Mouse (Mus musculus) midbrain, embryonic 12.5 days (tissue): ENCODE results near the gene Hrc. TPM values are rescaled to one million over a fixed set of nuclear protein-coding genes. Genes with fewer than 3 reads are reported as not detected.

Experiments
- ATAC-seq: fragments of 200-750 bp; cut with Nextera tagmentation; 2 replicates; pipeline ENCODE4 v1.8.0; 2017; ENCODE audit warnings: low read depth, moderate TSS enrichment, moderate library complexity; ENCODE audit not compliant: low FRiP score
- H3K27ac ChIP-seq: fragments of 300-500 bp; sonication (generic); replicated peaks from 2 replicates; pipeline ENCODE4 v1.5.1; 2016; ENCODE audit warnings: mild to moderate bottlenecking
- H3K27me3 ChIP-seq: fragments of 300-500 bp; sonication (generic); 2 replicates; pipeline ENCODE4 v1.6.1; 2016; ENCODE audit warnings: mild to moderate bottlenecking
- H3K36me3 ChIP-seq: fragments of 300-500 bp; sonication (generic); 2 replicates; pipeline ENCODE4 v1.6.1; 2016
- H3K4me1 ChIP-seq: fragments of 300-500 bp; sonication (generic); 2 replicates; pipeline ENCODE4 v1.6.1; 2016
- H3K4me2 ChIP-seq: fragments of 300-500 bp; sonication (generic); replicated peaks from 2 replicates; pipeline ENCODE4 v1.6.1; 2016; ENCODE audit warnings: mild to moderate bottlenecking, moderate library complexity
- H3K4me3 ChIP-seq: fragments of 300-500 bp; sonication (generic); 2 replicates; pipeline ENCODE4 v1.5.1; 2016; ENCODE audit warnings: mild to moderate bottlenecking
- H3K9ac ChIP-seq: fragments of 300-500 bp; sonication (generic); replicated peaks from 2 replicates; pipeline ENCODE4 v1.6.1; 2016; ENCODE audit warnings: mild to moderate bottlenecking, moderate library complexity
- H3K9me3 ChIP-seq: fragments of 300-500 bp; sonication (generic); 2 replicates; pipeline ENCODE4 v1.6.1; 2016; ENCODE audit warnings: mild to moderate bottlenecking
- WGBS: fragments of 180-500 bp; shearing (Covaris S2); methylation state at CpG from one replicate; pipeline ENCODE4 v1.1.7; 2016; 5-methylcytosine and 5-hydroxymethylcytosine counted together
- polyA plus RNA-seq: library from polyadenylated mRNA; unstranded; fragments of >200 nt; fragmentation: Nextera tagmentation; extraction: Ambion mirVana; gene quantifications from 2 replicates; pipeline ENCODE4 v1.2.1, GENCODE M21; 2016

Gene Hrc
- polyA plus RNA-seq, 1 experiment from 2014 or later, result 0.24 TPM

DNA sequence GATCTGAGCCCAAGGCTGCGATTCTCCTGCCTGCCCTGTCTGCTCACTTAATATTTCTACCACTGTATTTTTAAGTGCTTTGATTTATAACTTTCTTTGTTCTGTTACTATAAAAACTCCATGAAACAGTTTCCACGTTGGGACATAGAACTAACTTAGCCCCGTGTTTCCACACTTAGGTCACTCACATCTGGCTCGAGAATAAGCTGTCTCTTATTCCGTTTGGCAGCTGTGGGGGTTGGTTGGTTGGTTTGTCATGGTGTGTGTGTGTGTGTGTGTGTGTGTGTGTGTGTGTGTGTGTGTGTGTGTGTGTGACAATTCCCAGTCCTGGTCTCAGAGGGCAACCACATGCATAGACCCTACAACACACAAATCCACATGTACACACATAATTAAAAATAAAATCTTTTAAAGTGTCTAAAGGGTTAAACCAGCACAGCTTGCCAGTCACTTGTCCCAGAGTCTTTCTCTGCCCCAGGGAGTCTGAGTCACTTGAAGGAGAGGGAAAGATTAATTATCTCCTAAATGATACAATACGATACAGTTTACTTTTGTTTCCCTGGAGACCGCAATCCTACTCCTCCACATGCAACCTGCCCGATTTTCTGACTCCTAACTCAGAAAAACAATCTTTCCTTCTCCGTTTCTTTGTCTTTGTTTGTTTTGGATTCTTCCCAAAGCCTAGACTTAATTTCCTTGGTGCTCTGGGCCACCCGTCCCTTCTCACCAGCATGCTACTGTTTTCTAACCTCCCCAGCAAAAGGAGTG, 22.2 kb upstream of the Hrc start:
- WGBS, result 37% methylated on average over 10 of the region's 10 CpGs
- Histone ChIP-seq H3K9ac (no peak overlapping the region), H3K36me3 (no peaks in the 10 kb centered on the region), H3K27ac (no peak overlapping the region), H3K9me3 (no peaks in the 10 kb centered on the region), H3K4me1 (peaks cover 17% of the 10 kb centered on the region; the same call in 1 of the 2 replicates), H3K4me2 (no peak overlapping the region), H3K27me3 (no peaks in the 10 kb centered on the region; the same call in 1 of the 2 replicates), H3K4me3 (no peak overlapping the region)
- ATAC-seq, result no peak

DNA sequence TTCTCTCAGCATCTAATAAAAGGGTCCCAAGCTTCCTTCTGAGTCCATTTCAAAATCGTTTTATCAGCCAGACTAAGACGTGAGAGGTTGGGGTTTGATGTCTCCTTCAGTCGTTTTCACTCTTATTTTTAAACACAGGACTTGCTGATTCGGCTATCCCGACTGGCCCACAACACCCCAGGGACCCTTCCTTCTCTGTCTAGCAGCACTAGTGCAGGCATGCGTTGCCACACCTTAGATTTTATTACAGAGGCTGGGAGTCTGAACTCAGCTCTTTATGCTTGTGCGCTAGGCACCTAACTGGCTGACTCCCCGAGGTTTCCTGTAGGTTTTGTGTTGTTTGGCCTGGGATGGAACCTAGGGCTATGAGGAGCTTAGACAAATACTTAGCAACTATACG, 21.6 kb upstream of the Hrc start:
- Histone ChIP-seq H3K9ac (no peak overlapping the region), H3K36me3 (no peaks in the 10 kb centered on the region), H3K9me3 (no peaks in the 10 kb centered on the region), H3K4me2 (no peak overlapping the region), H3K4me3 (no peak overlapping the region), H3K4me1 (peaks cover 17% of the 10 kb centered on the region; the same call in 1 of the 2 replicates), H3K27ac (no peak overlapping the region), H3K27me3 (no peaks in the 10 kb centered on the region)
- ATAC-seq, result no peak
- 48% methylated on average over 9 of the region's 9 CpGs for WGBS

DNA sequence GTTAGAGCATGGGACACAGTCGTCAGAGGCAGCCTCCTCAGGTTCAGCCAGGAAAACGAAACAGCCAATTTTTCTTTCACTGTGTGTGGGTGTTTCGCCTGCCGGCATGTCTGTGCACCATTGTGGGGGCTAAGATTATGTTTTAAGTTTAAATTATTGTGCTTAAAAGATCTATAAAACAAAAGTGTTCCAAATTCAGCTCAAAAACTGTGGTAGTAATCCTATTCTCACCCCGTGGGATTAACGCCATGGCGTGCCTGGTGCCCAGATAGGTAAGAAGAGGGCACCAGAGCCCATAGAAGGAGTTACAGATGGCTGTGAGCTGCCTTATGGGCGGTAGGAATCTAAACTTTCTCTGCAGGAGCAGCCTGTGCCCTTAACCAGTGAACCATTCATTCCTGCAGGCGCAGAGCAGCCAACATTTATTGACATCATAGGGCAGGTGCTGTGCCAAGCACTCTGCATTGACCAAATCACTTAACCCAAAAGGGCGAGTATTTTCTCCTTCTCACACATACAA, 19.8 kb upstream of the Hrc start:
- ATAC-seq, result no peak
- Histone ChIP-seq H3K9ac (no peak overlapping the region), H3K9me3 (no peaks in the 10 kb centered on the region), H3K4me2 (no peak overlapping the region), H3K27ac (no peak overlapping the region), H3K4me1 (peaks cover 12% of the 10 kb centered on the region; the same call in 1 of the 2 replicates), H3K36me3 (no peaks in the 10 kb centered on the region), H3K27me3 (no peaks in the 10 kb centered on the region), H3K4me3 (no peak overlapping the region)
- 86% methylated on average over 10 of the region's 10 CpGs for WGBS

GRCm38 (mm10) chr7:45316536-45316935, 18.6 kb upstream of the Hrc start:
- Histone ChIP-seq H3K4me1 (peaks cover 12% of the 10 kb centered on the region; the same call in 1 of the 2 replicates), H3K36me3 (no peaks in the 10 kb centered on the region), H3K9ac (no peak overlapping the region), H3K27me3 (no peaks in the 10 kb centered on the region), H3K27ac (no peak overlapping the region), H3K9me3 (no peaks in the 10 kb centered on the region), H3K4me3 (no peak overlapping the region), H3K4me2 (no peak overlapping the region)
- no peak for ATAC-seq
- 91% methylated on average over 14 of the region's 14 CpGs for WGBS

DNA sequence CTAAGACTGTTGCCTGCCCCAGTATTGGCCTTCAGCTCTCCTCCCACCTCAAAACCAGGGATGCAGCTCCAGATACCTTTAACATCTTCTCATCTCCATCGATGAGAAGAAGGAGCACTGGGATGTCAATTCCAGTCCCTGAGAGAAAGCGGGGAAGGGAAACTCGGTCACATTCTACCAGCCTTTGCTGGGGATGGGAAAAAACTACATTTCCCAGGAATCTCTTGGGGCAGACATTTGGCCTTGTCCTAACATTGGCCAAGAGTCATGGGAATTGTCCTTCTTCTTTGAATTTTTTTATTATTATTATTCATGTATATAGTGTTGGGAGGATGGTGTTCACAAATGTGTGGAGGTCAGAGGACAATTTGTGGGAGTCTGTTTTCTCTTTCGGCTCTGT, 12.8 kb upstream of the Hrc start:
- Histone ChIP-seq H3K4me3 (no peak overlapping the region), H3K4me2 (no peak overlapping the region), H3K27me3 (no peaks in the 10 kb centered on the region), H3K36me3 (0 out of 2 replicates have a peak, but pooled peaks cover 4% of the 10 kb centered on the region), H3K9ac (no peak overlapping the region), H3K9me3 (no peaks in the 10 kb centered on the region), H3K27ac (no peak overlapping the region), H3K4me1 (no peaks in the 10 kb centered on the region)
- ATAC-seq, result no peak
- WGBS, result 84% methylated on average over 4 of the region's 4 CpGs

GRCm38 (mm10) chr7:45323069-45323468, 12.0 kb upstream of the Hrc start:
- no peaks in the 10 kb centered on the region for H3K9me3 ChIP-seq
- no peak overlapping the region for H3K4me2 ChIP-seq
- no peak overlapping the region for H3K9ac ChIP-seq
- no peak overlapping the region for H3K27ac ChIP-seq
- H3K36me3 ChIP-seq, result 0 out of 2 replicates have a peak, but pooled peaks cover 4% of the 10 kb centered on the region
- H3K4me1 ChIP-seq, result no peaks in the 10 kb centered on the region
- H3K27me3 ChIP-seq, result no peaks in the 10 kb centered on the region
- ATAC-seq, result no peak
- 94% methylated on average over 5 of the region's 5 CpGs for WGBS
- H3K4me3 ChIP-seq, result no peak overlapping the region

DNA sequence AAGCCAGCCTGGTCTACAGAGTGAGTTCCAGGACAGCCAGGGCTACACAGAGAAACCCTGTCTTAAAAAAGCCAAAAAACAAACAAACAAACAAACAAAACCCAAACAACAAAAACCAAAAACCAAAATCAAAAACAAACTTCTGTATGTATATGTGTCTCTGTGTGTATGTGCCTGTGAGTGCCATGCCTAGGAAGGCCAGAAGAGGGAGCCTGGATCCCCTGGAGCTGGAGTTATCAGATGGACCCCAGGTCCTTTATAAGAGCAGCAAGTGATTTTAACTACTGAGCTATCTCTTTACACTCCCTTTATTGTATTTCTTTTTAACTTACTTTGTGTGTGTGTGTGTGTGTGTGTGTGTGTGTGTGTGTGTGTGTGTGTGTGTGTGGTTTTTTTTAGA, 9.3 kb upstream of the Hrc start:
- Histone ChIP-seq H3K36me3 (0 out of 2 replicates have a peak, but pooled peaks cover 4% of the 10 kb centered on the region), H3K27ac (no peak overlapping the region), H3K4me2 (no peak overlapping the region), H3K9ac (no peak overlapping the region), H3K4me1 (no peaks in the 10 kb centered on the region), H3K4me3 (no peak overlapping the region), H3K9me3 (no peaks in the 10 kb centered on the region), H3K27me3 (no peaks in the 10 kb centered on the region)
- no peak for ATAC-seq

DNA sequence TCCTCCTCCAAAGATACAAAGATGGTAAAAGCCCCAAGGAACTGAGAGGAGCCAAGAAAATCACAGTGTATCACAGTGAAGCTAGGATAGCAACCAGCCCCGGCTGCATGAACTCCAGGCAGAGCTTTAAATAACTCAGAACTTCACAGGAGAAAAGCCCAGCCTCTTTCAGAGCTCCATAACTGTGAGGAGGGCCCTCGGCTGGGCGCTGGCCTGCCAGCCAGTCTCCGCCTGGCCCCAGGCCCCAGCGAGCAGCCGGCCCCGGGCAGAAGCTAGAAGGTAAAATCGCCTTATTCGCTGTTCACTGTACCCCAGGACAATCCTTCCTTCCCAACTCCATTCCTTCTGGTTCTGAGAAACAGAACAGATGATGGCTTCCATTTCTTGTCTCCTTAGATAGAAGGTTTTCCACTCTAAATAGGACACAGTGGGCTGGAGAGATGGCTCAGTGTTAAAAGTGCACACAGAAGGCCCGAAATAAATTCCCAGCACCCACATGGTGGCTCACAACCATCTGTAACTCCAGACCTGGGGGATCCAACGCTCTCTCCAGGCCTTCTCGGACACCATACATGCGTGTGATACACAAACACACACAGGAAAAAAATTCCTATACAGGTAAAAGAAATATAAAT, 6.1 kb upstream of the Hrc start:
- Histone ChIP-seq H3K4me1 (peaks cover 18% of the 10 kb centered on the region), H3K4me2 (no peak overlapping the region), H3K9me3 (no peaks in the 10 kb centered on the region), H3K27me3 (peaks cover 13% of the 10 kb centered on the region), H3K9ac (no peak overlapping the region), H3K27ac (no peak overlapping the region), H3K36me3 (0 out of 2 replicates have a peak, but pooled peaks cover 4% of the 10 kb centered on the region), H3K4me3 (no peak overlapping the region)
- no peak for ATAC-seq
- 81% methylated on average over 13 of the region's 13 CpGs for WGBS

DNA sequence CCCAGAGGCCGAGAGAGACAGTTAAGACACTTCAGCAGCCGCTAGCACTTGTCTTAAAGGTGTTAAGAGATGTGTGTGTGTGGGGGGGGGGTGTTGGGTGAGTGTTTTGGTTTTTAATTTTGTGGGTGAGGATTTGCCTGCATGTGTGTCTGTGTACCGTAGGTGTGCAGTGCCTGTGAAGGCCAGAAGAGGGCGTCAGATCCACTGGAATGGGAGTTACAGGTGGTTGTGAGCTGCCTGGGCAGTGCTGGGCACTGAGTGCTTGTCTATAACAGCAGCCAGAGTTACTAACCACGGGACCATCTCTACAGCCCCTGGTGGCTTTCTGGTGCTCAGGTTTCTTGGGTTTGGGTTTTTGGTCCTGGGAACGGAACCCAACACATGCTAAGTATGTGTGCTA, 3.6 kb upstream of the Hrc start:
- H3K9me3 ChIP-seq, result no peaks in the 10 kb centered on the region
- H3K27ac ChIP-seq, result no peak overlapping the region
- H3K4me2 ChIP-seq, result no peak overlapping the region
- no peak for ATAC-seq
- WGBS, result 84% methylated on average over 6 of the region's 6 CpGs
- H3K4me3 ChIP-seq, result no peak overlapping the region
- H3K9ac ChIP-seq, result no peak overlapping the region
- peaks cover 29% of the 10 kb centered on the region for H3K4me1 ChIP-seq
- no peaks in the 10 kb centered on the region for H3K36me3 ChIP-seq
- H3K27me3 ChIP-seq, result peaks cover 36% of the 10 kb centered on the region

DNA sequence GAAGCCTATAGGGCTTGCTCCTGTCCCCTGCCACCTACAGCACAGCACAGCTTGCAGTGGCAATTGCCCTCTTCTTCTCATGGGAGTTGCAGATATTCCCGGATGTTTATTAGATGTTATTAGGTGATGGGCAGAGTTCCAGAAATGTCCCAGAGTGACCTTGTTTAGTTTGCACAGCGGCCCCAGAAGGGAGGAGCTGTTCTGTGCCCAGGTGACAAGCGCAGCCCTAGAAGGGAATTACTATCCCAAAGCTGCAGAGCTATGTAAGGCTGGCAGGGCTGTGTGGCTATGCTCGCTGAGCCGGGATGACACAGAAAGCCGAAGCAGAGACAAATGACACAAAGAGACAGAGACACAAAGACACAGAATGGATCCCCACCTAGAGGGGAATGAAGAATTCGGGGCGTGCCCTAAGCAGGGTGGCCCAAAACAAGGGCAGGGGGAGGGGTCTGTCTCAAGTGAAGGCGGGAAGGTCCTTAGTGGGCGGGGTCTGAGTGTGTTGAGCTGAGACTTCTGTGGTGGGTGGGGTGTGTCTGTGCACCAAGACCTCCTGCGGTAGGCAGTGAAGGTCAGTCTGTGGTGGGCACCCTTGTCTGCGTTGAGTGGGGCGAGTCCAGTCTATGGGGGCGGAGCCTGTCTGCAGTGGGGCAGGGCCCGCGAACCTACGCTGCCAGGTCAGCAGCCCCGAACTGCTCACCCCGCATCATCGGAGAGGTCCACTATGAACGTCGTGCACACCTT, 2.2 kb upstream of the Hrc start:
- ATAC-seq, result peak; percentile 57
- no peaks in the 10 kb centered on the region for H3K9me3 ChIP-seq
- H3K36me3 ChIP-seq, result no peaks in the 10 kb centered on the region
- peaks cover 32% of the 10 kb centered on the region for H3K4me1 ChIP-seq
- H3K4me3 ChIP-seq, result peak overlapping the region; percentile 57
- WGBS, result 4% methylated on average over 22 of the region's 22 CpGs
- H3K4me2 ChIP-seq, result peak overlapping the region; percentile 96
- H3K9ac ChIP-seq, result peak overlapping the region; percentile 71
- H3K27me3 ChIP-seq, result peaks cover 50% of the 10 kb centered on the region
- no peak overlapping the region for H3K27ac ChIP-seq

DNA sequence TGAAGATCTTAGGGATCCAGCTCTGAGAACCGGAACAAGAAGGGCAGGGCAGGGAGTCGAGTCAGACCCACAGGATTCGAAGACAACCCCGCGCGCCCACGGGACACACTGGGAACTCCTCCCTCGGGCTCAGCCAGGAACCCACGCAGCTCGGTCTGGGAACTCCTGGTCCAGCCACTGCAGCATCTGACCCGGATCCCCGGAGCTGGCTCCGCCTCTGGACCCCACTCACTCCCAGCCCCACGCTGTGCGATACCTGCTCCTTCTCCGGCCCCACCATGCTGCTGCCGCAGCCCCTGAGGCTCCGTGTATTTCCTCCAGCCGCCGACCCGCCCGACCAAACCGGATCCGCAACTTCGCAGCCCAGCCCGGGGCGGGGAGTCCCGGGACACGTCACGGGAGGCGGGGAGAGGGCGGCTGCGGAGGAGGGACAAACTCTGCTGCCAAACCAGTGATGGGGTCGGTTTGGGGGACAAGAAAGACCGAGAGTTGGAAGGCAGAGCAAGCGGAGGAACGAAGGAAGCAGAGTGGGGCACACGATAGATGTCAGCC, 1.6 kb upstream of the Hrc start, which contains the start of gene Trpm4:
TSS of gene Trpm4 (minus strand) at position 350 of the 552 bp plus-strand sequence.
- peak; percentile 64 for ATAC-seq
- under 1% methylated on average over 38 of the region's 38 CpGs for WGBS
- Histone ChIP-seq H3K9ac (peak within 1 kb of the TSS; percentile 71), H3K4me2 (peak within 1 kb of the TSS; percentile 96), H3K4me1 (peaks cover 38% of the 10 kb centered on the region), H3K27ac (no peak within 1 kb of the TSS; the same call in 1 of the 2 replicates), H3K27me3 (peaks cover 54% of the 10 kb centered on the region), H3K36me3 (no peaks in the 10 kb centered on the region), H3K4me3 (peak within 1 kb of the TSS; percentile 57), H3K9me3 (no peaks in the 10 kb centered on the region)
